Mouse (Mus musculus): ENCODE data around the gene Hexa. TPM values are rescaled to one million over a fixed set of nuclear protein-coding genes. Genes with fewer than 3 reads are reported as not detected.

Gene Hexa
- total and polyA plus RNA-seq, 3 experiments, result 44.3 to 54.0 TPM; not detected in 1

GRCm38 (mm10) chr9:59528274-59528673 is 11.1 kb upstream of the Hexa start:
- H3K27me3 ChIP-seq (ENCODE audit: control insufficient read depth in 1 of 2, insufficient read depth in 2 of 2, low read length in 2 of 2), result no peaks in the 10 kb centered on the region
- DNase-seq (ENCODE audit: low read depth, low spot score), result peak; percentile 37
- no peak overlapping the region for H3K27ac ChIP-seq (ENCODE audit: control insufficient read depth, low read depth, low read length)
- H3K79me2 ChIP-seq (ENCODE audit: control insufficient read depth, insufficient read depth, low read length, poor library complexity), result no peaks in the 10 kb centered on the region
- no peak overlapping the region for H3K9ac ChIP-seq (ENCODE audit: control insufficient read depth, low read depth, low read length, poor library complexity, severe bottlenecking)
- H3K36me3 ChIP-seq (ENCODE audit: control insufficient read depth in 1 of 2, insufficient read depth in 2 of 2, low read length in 2 of 2), result peaks cover 0 to 6% of the 10 kb centered on the region in 2 experiments; a peak in 2 of 4 replicates
- no peak for TF ChIP-seq HCFC1 (IDR thresholded peaks at IDR 0.05; ENCODE audit: low read depth, low read length)
- TF ChIP-seq RAD21 (IDR thresholded peaks at IDR 0.05; ENCODE audit: low read depth, low read length), result no peak
- no peak overlapping the region for H3K4me3 ChIP-seq (ENCODE audit: control insufficient read depth in 1 of 2, insufficient read depth in 1 of 2, low read depth in 2 of 2, low read length in 2 of 2)
- peaks cover 4 to 14% of the 10 kb centered on the region in 2 experiments; a peak in 3 of 4 replicates for H3K4me1 ChIP-seq (ENCODE audit: control insufficient read depth in 1 of 2, insufficient read depth in 2 of 2, low read length in 2 of 2)
- no peaks in the 10 kb centered on the region for H3K9me3 ChIP-seq (replicated peaks; ENCODE audit: insufficient read depth, low read length)

- no peak overlapping the region for H3K27ac ChIP-seq (ENCODE audit: control insufficient read depth, low read depth, low read length)
- TF ChIP-seq TCF12 (IDR thresholded peaks at IDR 0.05; ENCODE audit: low read depth, low read length) (no peak), BHLHE40 (IDR thresholded peaks at IDR 0.05; ENCODE audit: borderline replicate concordance, low read depth, low read length) (no peak), ZC3H11A (IDR thresholded peaks at IDR 0.05; ENCODE audit: low read depth, low read length) (no peak), HCFC1 (IDR thresholded peaks at IDR 0.05; ENCODE audit: low read depth, low read length) (no peak), POLR2A (IDR thresholded peaks at IDR 0.05; ENCODE audit: control insufficient read depth in 1 of 2, insufficient read depth in 1 of 2, low read depth in 1 of 2, low read length in 2 of 2, poor library complexity in 1 of 2) (no peak)
- H3K4me3 ChIP-seq (ENCODE audit: control insufficient read depth in 1 of 2, insufficient read depth in 1 of 2, low read depth in 2 of 2, low read length in 2 of 2), result no peak overlapping the region
- no peaks in the 10 kb centered on the region for H3K27me3 ChIP-seq (ENCODE audit: control insufficient read depth in 1 of 2, insufficient read depth in 2 of 2, low read length in 2 of 2)
- H3K4me1 ChIP-seq (ENCODE audit: control insufficient read depth in 1 of 2, insufficient read depth in 2 of 2, low read length in 2 of 2), result peaks cover 4 to 14% of the 10 kb centered on the region in 2 experiments; a peak in 3 of 4 replicates
- no peak for DNase-seq (ENCODE audit: low read depth, low spot score)
- no peaks in the 10 kb centered on the region for H3K9me3 ChIP-seq (replicated peaks; ENCODE audit: insufficient read depth, low read length)
- peaks cover 0 to 6% of the 10 kb centered on the region in 2 experiments; a peak in 2 of 4 replicates for H3K36me3 ChIP-seq (ENCODE audit: control insufficient read depth in 1 of 2, insufficient read depth in 2 of 2, low read length in 2 of 2)
- no peak overlapping the region for H3K9ac ChIP-seq (ENCODE audit: control insufficient read depth, low read depth, low read length, poor library complexity, severe bottlenecking)
- H3K79me2 ChIP-seq (ENCODE audit: control insufficient read depth, insufficient read depth, low read length, poor library complexity), result no peaks in the 10 kb centered on the region
Observed at GRCm38 (mm10) chr9:59531645-59532044, 7.7 kb upstream of the Hexa start.

GRCm38 (mm10) chr9:59533422-59533821 is 5.9 kb upstream of the Hexa start:
- Histone ChIP-seq H3K79me2 (ENCODE audit: control insufficient read depth, insufficient read depth, low read length, poor library complexity) (no peaks in the 10 kb centered on the region), H3K27ac (ENCODE audit: control insufficient read depth, low read depth, low read length) (no peak overlapping the region), H3K9ac (ENCODE audit: control insufficient read depth, low read depth, low read length, poor library complexity, severe bottlenecking) (no peak overlapping the region), H3K27me3 (ENCODE audit: control insufficient read depth in 1 of 2, insufficient read depth in 2 of 2, low read length in 2 of 2) (no peaks in the 10 kb centered on the region), H3K9me3 (replicated peaks; ENCODE audit: insufficient read depth, low read length) (no peaks in the 10 kb centered on the region), H3K4me3 (ENCODE audit: control insufficient read depth in 1 of 2, insufficient read depth in 1 of 2, low read depth in 2 of 2, low read length in 2 of 2) (no peak overlapping the region), H3K4me1 (ENCODE audit: control insufficient read depth in 1 of 2, insufficient read depth in 2 of 2, low read length in 2 of 2) (peaks cover 0 to 15% of the 10 kb centered on the region in 2 experiments; a peak in 2 of 4 replicates), H3K36me3 (ENCODE audit: control insufficient read depth in 1 of 2, insufficient read depth in 2 of 2, low read length in 2 of 2) (peaks cover 0 to 7% of the 10 kb centered on the region in 2 experiments; a peak in 2 of 4 replicates)
- no peak for DNase-seq (ENCODE audit: low read depth, low spot score)
- TF ChIP-seq GATA1 (IDR thresholded peaks at IDR 0.05; ENCODE audit: low read depth, low read length), result no peak
- TF ChIP-seq NELFE (IDR thresholded peaks at IDR 0.05; ENCODE audit: low read depth, low read length), result no peak
- TF ChIP-seq GABPA (IDR thresholded peaks at IDR 0.05; ENCODE audit: low read depth, low read length), result no peak
